Mouse (Mus musculus) intestine, embryonic 15.5 days (tissue): Measurements from ENCODE around the gene Ggnbp2. TPM values are rescaled to one million over a fixed set of nuclear protein-coding genes. Genes with fewer than 3 reads are reported as not detected.
"Not testable (repeated sequence)": the region's sequence is repeated elsewhere in the genome, so short reads cannot be mapped to it uniquely, and the experiment has no call there.

ENCODE experiments used
- ATAC-seq: fragments of 200-750 bp; cut with Nextera tagmentation; 2 replicates; pipeline ENCODE4 v1.8.0; 2017; ENCODE audit warnings: moderate TSS enrichment, moderate library complexity
- H3K27ac ChIP-seq: fragments of 300-500 bp; sonication (generic); 2 replicates; pipeline ENCODE4 v1.5.1; 2015; ENCODE audit warnings: mild to moderate bottlenecking, inconsistent platforms
- H3K27me3 ChIP-seq: fragments of 300-500 bp; sonication (generic); replicated peaks from 2 replicates; pipeline ENCODE4 v1.6.1; 2015; ENCODE audit warnings: inconsistent platforms
- H3K36me3 ChIP-seq: fragments of 300-500 bp; sonication (generic); 2 replicates; pipeline ENCODE4 v1.6.1; 2015; ENCODE audit warnings: inconsistent platforms
- H3K4me1 ChIP-seq: fragments of 300-500 bp; sonication (generic); replicated peaks from 2 replicates; pipeline ENCODE4 v1.6.1; 2015; ENCODE audit warnings: inconsistent platforms
- H3K4me2 ChIP-seq: fragments of 300-500 bp; sonication (generic); replicated peaks from 2 replicates; pipeline ENCODE4 v1.6.1; 2015; ENCODE audit warnings: mild to moderate bottlenecking, inconsistent platforms
- H3K4me3 ChIP-seq: fragments of 300-500 bp; sonication (generic); replicated peaks from 2 replicates; pipeline ENCODE4 v1.5.1; 2015; ENCODE audit warnings: inconsistent platforms
- H3K9ac ChIP-seq: fragments of 300-500 bp; sonication (generic); 2 replicates; pipeline ENCODE4 v1.6.1; 2015; ENCODE audit warnings: inconsistent platforms
- H3K9me3 ChIP-seq: fragments of 300-500 bp; sonication (generic); 2 replicates; pipeline ENCODE4 v1.6.1; 2016; ENCODE audit warnings: inconsistent platforms
- WGBS: fragments of 180-500 bp; shearing (Covaris S2); methylation state at CpG from one replicate; pipeline ENCODE4 v1.1.7; 2015; 5-methylcytosine and 5-hydroxymethylcytosine counted together
- polyA plus RNA-seq: library from polyadenylated mRNA; unstranded; fragments of >200 nt; fragmentation: Nextera tagmentation; extraction: Ambion mirVana; gene quantifications from 2 replicates; pipeline ENCODE4 v1.2.1, GENCODE M21; 2015

Ggnbp2 gene
- polyA plus RNA-seq, 1 experiment from 2014 or later, result 83.1 TPM

- not testable (repeated sequence) for H3K36me3 ChIP-seq, ATAC-seq, H3K4me3 ChIP-seq, H3K27ac ChIP-seq, H3K9me3 ChIP-seq, H3K9ac ChIP-seq, H3K4me1 ChIP-seq, H3K4me2 ChIP-seq, H3K27me3 ChIP-seq
- 75% methylated on average over 1 of the region's 1 CpGs for WGBS
Measured at GRCm38 (mm10) chr11:84876020-84876419, 5.4 kb upstream of the Ggnbp2 start.

GRCm38 (mm10) chr11:84873042-84873833 is 2.6 kb upstream of the Ggnbp2 start:
- Histone ChIP-seq H3K4me1 (no peaks in the 10 kb centered on the region), H3K27ac (no peak overlapping the region), H3K9ac (no peak overlapping the region), H3K4me2 (no peak overlapping the region), H3K27me3 (no peaks in the 10 kb centered on the region), H3K36me3 (no peaks in the 10 kb centered on the region), H3K9me3 (no peaks in the 10 kb centered on the region), H3K4me3 (no peak overlapping the region)
- no peak for ATAC-seq
- 86% methylated on average over 1 of the region's 1 CpGs for WGBS

GRCm38 (mm10) chr11:84871548-84872069 is 992 bp upstream of the Ggnbp2 start:
- Histone ChIP-seq H3K27ac (peak overlapping the region; percentile 99), H3K9ac (peak overlapping the region; percentile 83), H3K9me3 (no peaks in the 10 kb centered on the region), H3K4me3 (peak overlapping the region; percentile 86), H3K4me2 (peak overlapping the region; percentile 63), H3K4me1 (0 out of 2 replicates have a peak, but pooled peaks cover 3% of the 10 kb centered on the region), H3K27me3 (no peaks in the 10 kb centered on the region), H3K36me3 (no peaks in the 10 kb centered on the region)
- WGBS, result 62% methylated on average over 4 of the region's 4 CpGs
- ATAC-seq, result no peak

GRCm38 (mm10) chr11:84871046-84871445 is 429 bp upstream of the Ggnbp2 start:
- Histone ChIP-seq H3K9ac (peak overlapping the region; percentile 83), H3K27ac (peak overlapping the region; percentile 99), H3K4me2 (peak overlapping the region; percentile 63), H3K27me3 (no peaks in the 10 kb centered on the region), H3K36me3 (no peaks in the 10 kb centered on the region), H3K9me3 (no peaks in the 10 kb centered on the region), H3K4me1 (peaks cover 3% of the 10 kb centered on the region; the same call in 1 of the 2 replicates), H3K4me3 (peak overlapping the region; percentile 86)
- under 1% methylated on average over 10 of the region's 10 CpGs for WGBS
- ATAC-seq, result peak; percentile 59

GRCm38 (mm10) chr11:84869537-84870232 is 932 bp downstream of the Ggnbp2 start:
- H3K4me1 ChIP-seq, result peaks cover 5% of the 10 kb centered on the region; the same call in 1 of the 2 replicates
- H3K36me3 ChIP-seq, result no peaks in the 10 kb centered on the region
- H3K9me3 ChIP-seq, result no peaks in the 10 kb centered on the region
- H3K4me2 ChIP-seq, result peak overlapping the region; percentile 75
- H3K9ac ChIP-seq, result peak overlapping the region; percentile 92
- H3K27ac ChIP-seq, result peak overlapping the region; percentile 98
- peak; percentile 79 for ATAC-seq
- WGBS, result under 1% methylated on average over 61 of the region's 61 CpGs
- H3K27me3 ChIP-seq, result no peaks in the 10 kb centered on the region
- H3K4me3 ChIP-seq, result peak overlapping the region; percentile 86

- no peak for ATAC-seq
- WGBS, result 11% methylated on average over 7 of the region's 7 CpGs
- peak overlapping the region; percentile 92 for H3K9ac ChIP-seq
- peak overlapping the region; percentile 75 for H3K4me2 ChIP-seq
- H3K4me3 ChIP-seq, result peak overlapping the region; percentile 86
- no peaks in the 10 kb centered on the region for H3K36me3 ChIP-seq
- H3K4me1 ChIP-seq, result peaks cover 5% of the 10 kb centered on the region; the same call in 1 of the 2 replicates
- peak overlapping the region; percentile 98 for H3K27ac ChIP-seq
- no peaks in the 10 kb centered on the region for H3K27me3 ChIP-seq
- no peaks in the 10 kb centered on the region for H3K9me3 ChIP-seq
Measured at GRCm38 (mm10) chr11:84868786-84869259, 1.8 kb downstream of the Ggnbp2 start.

GRCm38 (mm10) chr11:84867586-84867985 is 3.0 kb downstream of the Ggnbp2 start:
- H3K27me3 ChIP-seq, result no peaks in the 10 kb centered on the region
- H3K4me3 ChIP-seq, result no peak overlapping the region
- no peaks in the 10 kb centered on the region for H3K9me3 ChIP-seq
- no peaks in the 10 kb centered on the region for H3K36me3 ChIP-seq
- H3K27ac ChIP-seq, result no peak overlapping the region
- peaks cover 5% of the 10 kb centered on the region; the same call in 1 of the 2 replicates for H3K4me1 ChIP-seq
- ATAC-seq, result no peak
- no peak overlapping the region for H3K9ac ChIP-seq
- 78% methylated on average over 2 of the region's 2 CpGs for WGBS
- peak overlapping the region; percentile 28; the same call in 1 of the 2 replicates for H3K4me2 ChIP-seq

GRCm38 (mm10) chr11:84865268-84865667 is 5.3 kb downstream of the Ggnbp2 start:
- 63% methylated on average over 2 of the region's 2 CpGs for WGBS
- Histone ChIP-seq H3K4me3 (no peak overlapping the region), H3K27me3 (no peaks in the 10 kb centered on the region), H3K36me3 (no peaks in the 10 kb centered on the region), H3K9ac (no peak overlapping the region), H3K9me3 (no peaks in the 10 kb centered on the region), H3K4me2 (no peak overlapping the region), H3K27ac (no peak overlapping the region), H3K4me1 (peaks cover 5% of the 10 kb centered on the region; the same call in 1 of the 2 replicates)
- ATAC-seq, result no peak

- Histone ChIP-seq H3K36me3 (peaks cover 3% of the 10 kb centered on the region; the same call in 1 of the 2 replicates), H3K4me1 (no peaks in the 10 kb centered on the region), H3K27ac (no peak overlapping the region), H3K4me2 (no peak overlapping the region), H3K9me3 (no peaks in the 10 kb centered on the region), H3K27me3 (no peaks in the 10 kb centered on the region), H3K4me3 (no peak overlapping the region), H3K9ac (no peak overlapping the region)
- 96% methylated on average over 6 of the region's 6 CpGs for WGBS
- no peak for ATAC-seq
Measured at GRCm38 (mm10) chr11:84855285-84855684, 15.3 kb downstream of the Ggnbp2 start.

- Histone ChIP-seq H3K9ac (no peak overlapping the region), H3K27ac (no peak overlapping the region), H3K36me3 (peaks cover 6% of the 10 kb centered on the region; the same call in 1 of the 2 replicates), H3K9me3 (no peaks in the 10 kb centered on the region), H3K4me3 (no peak overlapping the region), H3K27me3 (no peaks in the 10 kb centered on the region), H3K4me1 (no peaks in the 10 kb centered on the region), H3K4me2 (no peak overlapping the region)
- WGBS, result 84% methylated on average over 7 of the region's 7 CpGs
- ATAC-seq, result no peak
Measured at GRCm38 (mm10) chr11:84847475-84848090, 23.0 kb downstream of the Ggnbp2 start.

- WGBS, result 94% methylated on average over 15 of the region's 15 CpGs
- H3K36me3 ChIP-seq, result peaks cover 6% of the 10 kb centered on the region; the same call in 1 of the 2 replicates
- H3K4me3 ChIP-seq, result no peak overlapping the region
- H3K4me2 ChIP-seq, result no peak overlapping the region
- no peaks in the 10 kb centered on the region for H3K27me3 ChIP-seq
- no peaks in the 10 kb centered on the region for H3K4me1 ChIP-seq
- H3K9me3 ChIP-seq, result no peaks in the 10 kb centered on the region
- ATAC-seq, result no peak
- H3K9ac ChIP-seq, result no peak overlapping the region
- no peak overlapping the region for H3K27ac ChIP-seq
Measured at GRCm38 (mm10) chr11:84846741-84847474, 23.7 kb downstream of the Ggnbp2 start.
